Mouse (Mus musculus) frontal cortex, postnatal 25 days (tissue): Measurements from ENCODE around the gene Olfr611.
"Not testable (repeated sequence)": the region's sequence is repeated elsewhere in the genome, so short reads cannot be mapped to it uniquely, and the experiment has no call there.

Experiments
- DNase-seq, 2 experiments: peaks; one replicate each; pipeline ENCODE4 v3.0.0; 2022; ENCODE audit warnings: low spot score in 2 of 2

Olfr611 gene

DNA sequence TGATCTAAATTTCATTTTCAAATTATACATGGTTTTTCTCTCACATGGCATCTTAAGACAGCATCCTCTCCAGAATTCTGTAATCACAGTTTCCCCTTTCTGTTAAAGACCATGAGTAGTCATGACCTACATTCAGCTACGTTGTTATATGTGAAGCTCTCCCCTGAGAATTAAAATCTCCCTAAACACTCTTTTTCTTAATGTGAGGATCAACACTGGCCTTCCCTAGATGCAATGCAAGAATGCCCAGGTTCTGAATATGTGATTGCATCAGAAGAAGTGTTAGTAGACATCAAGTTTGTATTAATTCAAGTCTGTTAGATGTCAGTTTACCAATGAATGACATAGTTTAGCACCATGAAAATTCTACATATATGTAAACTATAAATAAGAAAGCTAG, at the start of gene Olfr611:
TSS of gene Olfr611 (minus strand) at position 101 of the 400 bp plus-strand sequence.
- DNase-seq = not testable (repeated sequence)

DNA sequence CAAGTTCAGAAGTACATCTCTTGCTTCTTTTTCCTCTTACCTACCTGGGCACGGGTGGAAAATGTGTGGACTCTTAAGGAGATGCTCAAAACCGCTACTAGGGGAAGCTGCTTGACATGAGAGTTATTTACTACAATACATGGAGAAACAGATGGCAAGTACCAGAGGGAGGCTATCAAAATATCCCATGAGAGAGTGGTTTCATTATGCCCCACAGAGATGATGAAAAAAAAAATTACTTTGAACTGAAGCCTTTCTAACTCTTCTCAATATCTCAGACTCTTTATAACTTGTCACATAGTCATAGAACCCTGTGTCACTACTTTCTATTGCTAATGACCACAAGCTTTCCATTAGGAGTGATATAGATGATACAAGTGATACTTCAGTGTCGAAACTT, 48.4 kb upstream of the Olfr611 start, which contains the start of gene Olfr616:
TSS of gene Olfr616 (minus strand) at position 101 of the 400 bp plus-strand sequence.
- DNase-seq = no peak

- no peak for DNase-seq
These were observed 35.1 kb upstream of the Olfr611 start, which contains the start of gene Olfr615 for GRCm38 (mm10) chr7:103555779-103556178. TSS of gene Olfr615 (plus strand) at chr7:103556079.

DNA sequence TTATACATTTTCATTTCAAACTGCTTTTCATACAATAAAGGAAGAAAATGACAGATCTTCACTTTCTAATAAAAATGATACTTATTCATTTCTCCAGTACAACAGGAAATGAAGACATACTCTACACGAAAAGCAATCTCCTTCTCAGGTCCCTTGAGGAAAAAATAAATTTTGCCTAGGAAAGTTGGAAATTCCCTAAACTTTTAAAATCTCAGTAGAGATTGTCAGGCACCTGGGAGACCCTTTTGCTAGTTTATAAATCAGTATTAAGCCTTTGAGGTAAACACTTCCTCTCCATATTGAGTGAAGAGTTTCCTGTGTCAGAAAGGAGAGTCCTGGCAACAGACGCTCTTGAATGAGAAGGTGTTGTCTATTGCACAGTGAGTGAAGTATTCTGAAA, 27.1 kb upstream of the Olfr611 start, which contains the start of gene Olfr613:
TSS of gene Olfr613 (plus strand) at position 301 of the 400 bp plus-strand sequence.
- no peak for DNase-seq

GRCm38 (mm10) chr7:103542617-103543016, 22.0 kb upstream of the Olfr611 start, which contains the start of gene Olfr612:
TSS of gene Olfr612 (minus strand) at chr7:103542717.
- DNase-seq = not testable (repeated sequence)

- DNase-seq = no peak
These were observed 8.6 kb downstream of the Olfr611 start, which contains the start of gene Olfr610 for GRCm38 (mm10) chr7:103512022-103512421. TSS of gene Olfr610 (minus strand) at chr7:103512122.

- DNase-seq = no peak
These were observed 22.7 kb downstream of the Olfr611 start, which contains the start of gene Olfr609 for GRCm38 (mm10) chr7:103497962-103498361. TSS of gene Olfr609 (minus strand) at chr7:103498062.

DNA sequence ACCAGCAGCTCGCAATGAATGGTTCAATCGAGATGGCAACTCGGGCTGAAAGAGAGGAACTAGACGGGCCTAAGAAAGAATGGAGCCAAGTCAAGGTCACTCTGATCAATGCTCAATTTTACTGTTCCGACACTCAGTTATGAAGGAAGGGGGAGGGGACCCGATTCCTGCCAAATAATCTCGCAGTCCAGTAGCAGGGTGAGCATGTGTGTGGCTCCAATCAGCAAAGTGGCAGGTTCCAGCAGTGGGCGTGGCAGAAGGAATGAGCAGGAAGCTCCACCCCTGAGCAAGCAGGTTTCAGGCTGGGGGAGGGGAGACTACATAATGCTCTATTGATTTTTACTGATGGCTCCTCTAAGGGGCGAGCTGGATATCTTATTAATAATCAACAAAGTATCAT, 43.5 kb downstream of the Olfr611 start:
- DNase-seq = not testable (repeated sequence)

GRCm38 (mm10) chr7:103469577-103469976, 51.1 kb downstream of the Olfr611 start, which contains the start of gene Olfr608:
TSS of gene Olfr608 (plus strand) at chr7:103469877.
- DNase-seq = no peak
